Mouse (Mus musculus): ENCODE results near the gene Eng.
A peak's percentile ranks its signal among the peaks of the same experiment; 100 is the strongest.

Gene Eng

GRCm38 (mm10) chr2:32706971-32707370 is 60.6 kb downstream of the Eng start:
- DNase-seq (ENCODE audit: inconsistent age in 2 of 2, low spot score in 1 of 2): no peak

GRCm38 (mm10) chr2:32708643-32709042 is 62.2 kb downstream of the Eng start:
- DNase-seq (ENCODE audit: inconsistent age in 2 of 2, low spot score in 1 of 2): peak in 1 of 2 experiments; percentile 75

- DNase-seq (ENCODE audit: inconsistent age in 2 of 2, low spot score in 1 of 2): no peak
Observed at GRCm38 (mm10) chr2:32709521-32710137, 63.2 kb downstream of the Eng start.

GRCm38 (mm10) chr2:32710425-32710824 is 64.0 kb downstream of the Eng start:
- DNase-seq (ENCODE audit: inconsistent age in 2 of 2, low spot score in 1 of 2): no peak

- peak in 1 of 2 experiments; percentile 50 for DNase-seq (ENCODE audit: inconsistent age in 2 of 2, low spot score in 1 of 2)
Observed at GRCm38 (mm10) chr2:32711301-32712056, 65.1 kb downstream of the Eng start.

- peak; percentile 85 to 91 for DNase-seq (ENCODE audit: inconsistent age in 2 of 2, low spot score in 1 of 2)
Observed at GRCm38 (mm10) chr2:32712108-32712551, 65.7 kb downstream of the Eng start.

GRCm38 (mm10) chr2:32712586-32712933 is 66.2 kb downstream of the Eng start:
- DNase-seq (ENCODE audit: inconsistent age in 2 of 2, low spot score in 1 of 2): peak; percentile 97 to 99

GRCm38 (mm10) chr2:32712934-32713817 is 66.8 kb downstream of the Eng start, which contains the start of gene Cdk9:
Gene Cdk9 (minus strand): TSS chr2:32713076.
- DNase-seq (ENCODE audit: inconsistent age in 2 of 2, low spot score in 1 of 2): peak; percentile 95 to 99

GRCm38 (mm10) chr2:32714117-32714986 is 68.0 kb downstream of the Eng start:
- peak; percentile 34 to 69 for DNase-seq (ENCODE audit: inconsistent age in 2 of 2, low spot score in 1 of 2)

- DNase-seq (ENCODE audit: inconsistent age in 2 of 2, low spot score in 1 of 2): peak; percentile 56 to 83
Observed at GRCm38 (mm10) chr2:32714987-32715425, 68.6 kb downstream of the Eng start.

- DNase-seq (ENCODE audit: inconsistent age in 2 of 2, low spot score in 1 of 2): no peak
Observed at GRCm38 (mm10) chr2:32718761-32719160, 72.4 kb downstream of the Eng start.

- DNase-seq (ENCODE audit: inconsistent age in 2 of 2, low spot score in 1 of 2): no peak
Observed at GRCm38 (mm10) chr2:32720053-32720452, 73.7 kb downstream of the Eng start.

GRCm38 (mm10) chr2:32720681-32721229 is 74.4 kb downstream of the Eng start, which contains the start of gene Sh2d3c:
Gene Sh2d3c (plus strand): TSS chr2:32721055.
- no peak for DNase-seq (ENCODE audit: inconsistent age in 2 of 2, low spot score in 1 of 2)

GRCm38 (mm10) chr2:32722046-32722445 is 75.7 kb downstream of the Eng start:
- no peak for DNase-seq (ENCODE audit: inconsistent age in 2 of 2, low spot score in 1 of 2)

- no peak for DNase-seq (ENCODE audit: inconsistent age in 2 of 2, low spot score in 1 of 2)
Observed at GRCm38 (mm10) chr2:32722581-32722980, 76.2 kb downstream of the Eng start.

- no peak for DNase-seq (ENCODE audit: inconsistent age in 2 of 2, low spot score in 1 of 2)
Observed at GRCm38 (mm10) chr2:32724149-32724548, 77.8 kb downstream of the Eng start.

- DNase-seq (ENCODE audit: inconsistent age in 2 of 2, low spot score in 1 of 2): peak; percentile 63 to 79
Observed at GRCm38 (mm10) chr2:32724832-32725790, 78.7 kb downstream of the Eng start.

GRCm38 (mm10) chr2:32727435-32727834 is 81.0 kb downstream of the Eng start:
- DNase-seq (ENCODE audit: inconsistent age in 2 of 2, low spot score in 1 of 2): peak; percentile 95 to 97

- peak; percentile 74 to 82 for DNase-seq (ENCODE audit: inconsistent age in 2 of 2, low spot score in 1 of 2)
Observed at GRCm38 (mm10) chr2:32728463-32728862, 82.1 kb downstream of the Eng start.
